Mouse (Mus musculus) lung, postnatal 0 days (tissue): ENCODE measurements around the gene Stxbp4. TPM values are rescaled to one million over a fixed set of nuclear protein-coding genes. Genes with fewer than 3 reads are reported as not detected.
A peak's percentile ranks its signal among the peaks of the same experiment; 100 is the strongest.

Experiments
- ATAC-seq: fragments of 200-750 bp; cut with Nextera tagmentation; 2 replicates; pipeline ENCODE4 v1.8.0; 2017; ENCODE audit warnings: moderate library complexity
- DNase-seq: peaks from one replicate; pipeline ENCODE4 v3.0.0-alpha.2; 2016; ENCODE audit warnings: low spot score
- H3K27ac ChIP-seq: fragments of 300-500 bp; sonication (generic); 2 replicates; pipeline ENCODE4 v1.5.1; 2014; ENCODE audit warnings: antibody characterized with exemption, mild to moderate bottlenecking, low read length, mixed read lengths
- H3K27me3 ChIP-seq: fragments of 300-500 bp; sonication (generic); replicated peaks from 2 replicates; pipeline ENCODE4 v1.6.1; 2014; ENCODE audit warnings: low read length, mixed read lengths; ENCODE audit not compliant: insufficient read depth
- H3K36me3 ChIP-seq: fragments of 300-500 bp; sonication (generic); 2 replicates; pipeline ENCODE4 v1.6.1; 2014; ENCODE audit warnings: low read length, mixed read lengths; ENCODE audit not compliant: insufficient read depth
- H3K4me1 ChIP-seq: fragments of 300-500 bp; sonication (generic); 2 replicates; pipeline ENCODE4 v1.6.1; 2014; ENCODE audit warnings: antibody characterized with exemption, low read depth, low read length, mixed read lengths; ENCODE audit not compliant: insufficient read depth
- H3K4me2 ChIP-seq: fragments of 300-500 bp; sonication (generic); replicated peaks from 2 replicates; pipeline ENCODE4 v1.6.1; 2014; ENCODE audit warnings: low read depth, mild to moderate bottlenecking, low read length, moderate library complexity, mixed read lengths
- H3K4me3 ChIP-seq: fragments of 300-500 bp; sonication (generic); 2 replicates; pipeline ENCODE4 v1.5.1; 2014; ENCODE audit warnings: low read depth, low read length
- H3K9ac ChIP-seq: fragments of 300-500 bp; sonication (generic); replicated peaks from 2 replicates; pipeline ENCODE4 v1.6.1; 2014; ENCODE audit warnings: low read depth, mild to moderate bottlenecking
- H3K9me3 ChIP-seq: fragments of 300-500 bp; sonication (generic); 2 replicates; pipeline ENCODE4 v1.6.1; 2016; ENCODE audit warnings: low read length, mixed read lengths
- CTCF ChIP-seq: IDR thresholded peaks from 2 replicates; pipeline ENCODE4 v1.5.1; 2016; ENCODE audit warnings: antibody characterized with exemption, mild to moderate bottlenecking
- EP300 ChIP-seq: IDR thresholded peaks from 2 replicates; pipeline ENCODE4 v1.6.1; 2016; ENCODE audit warnings: antibody characterized with exemption, mild to moderate bottlenecking, control low read depth
- WGBS: fragments of 180-500 bp; shearing (Covaris S2); extraction: QIAGEN DNeasy Blood & Tissue Kit; methylation state at CpG from one replicate; pipeline ENCODE4 v1.1.7; 2014; 5-methylcytosine and 5-hydroxymethylcytosine counted together
- polyA plus RNA-seq: library from polyadenylated mRNA; unstranded; fragments of >200 nt; fragmentation: Nextera tagmentation; extraction: Ambion mirVana; gene quantifications from 2 replicates; pipeline ENCODE4 v1.2.1, GENCODE M21; 2015

Gene Stxbp4
- polyA plus RNA-seq, 1 experiment from 2014 or later = 4.2 TPM

- no peaks in the 10 kb centered on the region for H3K36me3 ChIP-seq
- no peaks in the 10 kb centered on the region for H3K4me1 ChIP-seq
- TF ChIP-seq EP300 (no peak), CTCF (peak; percentile 36)
- no peak for DNase-seq
- no peaks in the 10 kb centered on the region for H3K27me3 ChIP-seq
- 69% methylated on average over 2 of the region's 2 CpGs for WGBS
- no peak overlapping the region for H3K4me3 ChIP-seq
- H3K9me3 ChIP-seq = no peaks in the 10 kb centered on the region
- no peak overlapping the region for H3K27ac ChIP-seq
- no peak for ATAC-seq
- no peak overlapping the region for H3K4me2 ChIP-seq
- no peak overlapping the region for H3K9ac ChIP-seq
These were observed 5.4 kb downstream of the Stxbp4 start for GRCm38 (mm10) chr11:90632480-90632879.

- ATAC-seq = no peak
- H3K9ac ChIP-seq = no peak overlapping the region
- no peak for DNase-seq
- H3K36me3 ChIP-seq = no peaks in the 10 kb centered on the region
- no peak overlapping the region for H3K4me3 ChIP-seq
- no peaks in the 10 kb centered on the region for H3K4me1 ChIP-seq
- H3K9me3 ChIP-seq = no peaks in the 10 kb centered on the region
- TF ChIP-seq CTCF (no peak), EP300 (no peak)
- no peak overlapping the region for H3K27ac ChIP-seq
- 37% methylated on average over 1 of the region's 1 CpGs for WGBS
- no peak overlapping the region for H3K4me2 ChIP-seq
- no peaks in the 10 kb centered on the region for H3K27me3 ChIP-seq
These were observed 10.1 kb downstream of the Stxbp4 start for GRCm38 (mm10) chr11:90627751-90628150.

GRCm38 (mm10) chr11:90625174-90625573 lies 12.7 kb downstream of the Stxbp4 start:
- Histone ChIP-seq H3K4me2 (no peak overlapping the region), H3K36me3 (no peaks in the 10 kb centered on the region), H3K27me3 (no peaks in the 10 kb centered on the region), H3K9ac (no peak overlapping the region), H3K4me1 (no peaks in the 10 kb centered on the region), H3K9me3 (no peaks in the 10 kb centered on the region), H3K4me3 (no peak overlapping the region), H3K27ac (no peak overlapping the region)
- no peak for ATAC-seq
- DNase-seq = no peak
- no peak for TF ChIP-seq CTCF
- TF ChIP-seq EP300 = no peak
- 71% methylated on average over 1 of the region's 1 CpGs for WGBS

GRCm38 (mm10) chr11:90623477-90623876 lies 14.4 kb downstream of the Stxbp4 start:
- TF ChIP-seq EP300 (no peak), CTCF (peak; percentile 78)
- H3K4me1 ChIP-seq = no peaks in the 10 kb centered on the region
- no peak overlapping the region for H3K27ac ChIP-seq
- H3K27me3 ChIP-seq = no peaks in the 10 kb centered on the region
- H3K9ac ChIP-seq = no peak overlapping the region
- DNase-seq (peak; percentile 64), ATAC-seq (no peak)
- H3K9me3 ChIP-seq = no peaks in the 10 kb centered on the region
- 50% methylated on average over 6 of the region's 6 CpGs for WGBS
- no peaks in the 10 kb centered on the region for H3K36me3 ChIP-seq
- no peak overlapping the region for H3K4me3 ChIP-seq
- no peak overlapping the region for H3K4me2 ChIP-seq

GRCm38 (mm10) chr11:90622500-90622899 lies 15.4 kb downstream of the Stxbp4 start:
- DNase-seq (no peak), ATAC-seq (no peak)
- no peak overlapping the region for H3K9ac ChIP-seq
- H3K4me2 ChIP-seq = no peak overlapping the region
- H3K36me3 ChIP-seq = no peaks in the 10 kb centered on the region
- H3K4me3 ChIP-seq = no peak overlapping the region
- H3K4me1 ChIP-seq = no peaks in the 10 kb centered on the region
- no peaks in the 10 kb centered on the region for H3K9me3 ChIP-seq
- no peaks in the 10 kb centered on the region for H3K27me3 ChIP-seq
- 88% methylated on average over 7 of the region's 7 CpGs for WGBS
- TF ChIP-seq EP300 (no peak), CTCF (no peak)
- H3K27ac ChIP-seq = no peak overlapping the region

GRCm38 (mm10) chr11:90622044-90622443 lies 15.8 kb downstream of the Stxbp4 start:
- TF ChIP-seq EP300 = no peak
- no peak for TF ChIP-seq CTCF
- H3K36me3 ChIP-seq = no peaks in the 10 kb centered on the region
- H3K9ac ChIP-seq = no peak overlapping the region
- 90% methylated on average over 12 of the region's 12 CpGs for WGBS
- ATAC-seq (no peak), DNase-seq (no peak)
- H3K4me2 ChIP-seq = no peak overlapping the region
- H3K27ac ChIP-seq = no peak overlapping the region
- H3K9me3 ChIP-seq = no peaks in the 10 kb centered on the region
- H3K4me3 ChIP-seq = no peak overlapping the region
- no peaks in the 10 kb centered on the region for H3K27me3 ChIP-seq
- no peaks in the 10 kb centered on the region for H3K4me1 ChIP-seq

- no peaks in the 10 kb centered on the region for H3K4me1 ChIP-seq
- ATAC-seq (no peak), DNase-seq (peak; percentile 70)
- H3K4me2 ChIP-seq = no peak overlapping the region
- H3K4me3 ChIP-seq = no peak overlapping the region
- TF ChIP-seq EP300 = no peak
- peak; percentile 69 for TF ChIP-seq CTCF
- H3K36me3 ChIP-seq = no peaks in the 10 kb centered on the region
- H3K27ac ChIP-seq = no peak overlapping the region
- H3K9me3 ChIP-seq = no peaks in the 10 kb centered on the region
- H3K9ac ChIP-seq = no peak overlapping the region
- H3K27me3 ChIP-seq = no peaks in the 10 kb centered on the region
These were observed 21.5 kb downstream of the Stxbp4 start for GRCm38 (mm10) chr11:90616431-90616830.
